Mouse (Mus musculus): ENCODE data around the gene Eif2ak4. TPM values are rescaled to one million over a fixed set of nuclear protein-coding genes. Genes with fewer than 3 reads are reported as not detected.

The Eif2ak4 gene
- polyA plus RNA-seq, 2 experiments, result 3.7 to 6.3 TPM

DNA sequence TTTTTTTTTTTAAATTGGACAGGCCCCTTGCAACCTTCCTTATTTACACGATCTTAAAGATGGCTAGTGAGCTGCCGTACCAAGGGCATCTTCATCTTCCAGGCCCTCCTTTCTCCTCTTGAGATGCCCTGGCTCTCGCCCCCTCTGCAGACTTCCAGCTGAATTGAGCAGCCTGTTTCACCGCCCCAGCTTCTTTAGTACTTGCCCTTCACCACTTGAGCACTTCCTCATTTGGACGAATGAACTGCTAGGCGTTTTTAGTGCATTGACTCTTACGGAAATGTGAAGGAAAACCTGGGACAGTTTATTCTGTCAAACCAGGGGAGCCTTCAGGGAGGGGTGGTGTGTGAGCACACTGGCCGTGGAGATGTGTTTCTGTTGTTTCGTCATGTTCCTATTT is 40.9 kb downstream of the Eif2ak4 start:
- ATAC-seq (ENCODE audit: insufficient read depth) (no peak), DNase-seq (ENCODE audit: low read depth in 3 of 3, low spot score in 3 of 3) (no peak)
- no peaks in the 10 kb centered on the region for H3K4me1 ChIP-seq (replicated peaks; ENCODE audit: control insufficient read depth in 2 of 2, insufficient read depth in 2 of 2, low read length in 1 of 2)
- H3K9me3 ChIP-seq (ENCODE audit: control insufficient read depth, low read length), result no peaks in the 10 kb centered on the region
- no peak overlapping the region for H3K4me2 ChIP-seq (ENCODE audit: low read depth)
- H3K27ac ChIP-seq, result no peak overlapping the region
- no peak overlapping the region for H3K9ac ChIP-seq (replicated peaks)
- TF ChIP-seq CTCF (IDR thresholded peaks at IDR 0.05; ENCODE audit: low read depth), result no peak
- no peak for TF ChIP-seq EP300 (IDR thresholded peaks at IDR 0.05; ENCODE audit: low read depth)
- no peaks in the 10 kb centered on the region for H3K27me3 ChIP-seq (ENCODE audit: control insufficient read depth, insufficient read depth, low read length)
- H3K4me3 ChIP-seq (ENCODE audit: insufficient read depth in 1 of 2, low read depth in 2 of 2, low read length in 2 of 2), result no peak overlapping the region
- H3K36me3 ChIP-seq (replicated peaks; ENCODE audit: control insufficient read depth, insufficient read depth, low read depth), result peaks cover 14% of the 10 kb centered on the region; the same call in 1 of the 2 replicates
- 54% methylated on average over 9 of the region's 9 CpGs for WGBS (ENCODE audit: insufficient replicate concordance)

DNA sequence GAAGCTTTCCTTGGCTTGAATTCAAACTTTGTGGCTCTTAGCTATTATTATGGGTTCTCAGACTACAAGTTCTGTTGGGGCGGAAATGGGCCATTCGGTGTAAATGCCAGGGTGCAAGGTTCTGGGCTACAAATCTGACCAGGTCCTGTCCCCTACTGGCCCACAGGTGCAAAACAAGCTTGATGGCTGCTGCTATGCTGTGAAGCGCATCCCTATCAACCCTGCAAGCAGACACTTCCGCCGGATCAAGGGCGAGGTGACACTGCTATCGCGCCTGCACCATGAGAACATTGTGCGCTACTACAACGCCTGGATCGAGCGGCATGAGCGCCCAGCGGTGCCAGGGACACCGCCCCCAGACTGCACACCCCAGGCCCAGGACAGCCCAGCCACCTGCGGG is 42.2 kb downstream of the Eif2ak4 start:
- Histone ChIP-seq H3K36me3 (replicated peaks; ENCODE audit: control insufficient read depth, insufficient read depth, low read depth) (peaks cover 16% of the 10 kb centered on the region; the same call in 1 of the 2 replicates), H3K27me3 (ENCODE audit: control insufficient read depth, insufficient read depth, low read length) (no peaks in the 10 kb centered on the region), H3K9me3 (ENCODE audit: control insufficient read depth, low read length) (no peaks in the 10 kb centered on the region), H3K4me1 (replicated peaks; ENCODE audit: control insufficient read depth in 2 of 2, insufficient read depth in 2 of 2, low read length in 1 of 2) (no peaks in the 10 kb centered on the region), H3K27ac (no peak overlapping the region), H3K4me2 (ENCODE audit: low read depth) (no peak overlapping the region), H3K9ac (replicated peaks) (no peak overlapping the region), H3K4me3 (ENCODE audit: insufficient read depth in 1 of 2, low read depth in 2 of 2, low read length in 2 of 2) (no peak overlapping the region)
- DNase-seq (ENCODE audit: low read depth in 3 of 3, low spot score in 3 of 3) (no peak), ATAC-seq (ENCODE audit: insufficient read depth) (no peak)
- WGBS (ENCODE audit: insufficient replicate concordance), result 88% methylated on average over 16 of the region's 16 CpGs
- TF ChIP-seq CTCF (IDR thresholded peaks at IDR 0.05; ENCODE audit: low read depth), result no peak
- no peak for TF ChIP-seq EP300 (IDR thresholded peaks at IDR 0.05; ENCODE audit: low read depth)

DNA sequence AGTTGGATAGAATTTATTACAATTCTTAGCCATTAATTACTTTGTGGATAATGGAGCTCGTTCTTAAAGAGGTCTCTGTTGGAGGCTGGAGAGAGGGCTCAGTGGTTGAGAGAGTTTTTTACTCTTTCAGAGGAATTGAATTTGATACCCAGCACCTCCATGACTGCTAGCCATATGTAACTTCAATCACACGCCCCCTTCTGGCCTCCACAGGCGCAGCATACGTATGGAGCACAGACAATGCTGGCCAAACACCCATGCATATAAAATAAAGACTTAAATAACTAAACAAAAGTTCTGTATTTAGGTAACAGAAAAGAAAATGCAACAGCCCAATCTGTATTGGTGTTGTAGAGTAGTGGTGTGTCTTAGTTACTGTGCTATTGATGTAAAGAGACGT is 43.2 kb downstream of the Eif2ak4 start:
- H3K9me3 ChIP-seq (ENCODE audit: control insufficient read depth, low read length), result no peaks in the 10 kb centered on the region
- WGBS (ENCODE audit: insufficient replicate concordance), result 62% methylated on average over 5 of the region's 5 CpGs
- H3K36me3 ChIP-seq (replicated peaks; ENCODE audit: control insufficient read depth, insufficient read depth, low read depth), result peaks cover 16% of the 10 kb centered on the region
- H3K9ac ChIP-seq (replicated peaks), result no peak overlapping the region
- no peak overlapping the region for H3K27ac ChIP-seq
- ATAC-seq (ENCODE audit: insufficient read depth) (no peak), DNase-seq (ENCODE audit: low read depth in 3 of 3, low spot score in 3 of 3) (no peak)
- H3K27me3 ChIP-seq (ENCODE audit: control insufficient read depth, insufficient read depth, low read length), result no peaks in the 10 kb centered on the region
- H3K4me3 ChIP-seq (ENCODE audit: insufficient read depth in 1 of 2, low read depth in 2 of 2, low read length in 2 of 2), result no peak overlapping the region
- TF ChIP-seq CTCF (IDR thresholded peaks at IDR 0.05; ENCODE audit: low read depth), result peak; percentile 61
- no peak for TF ChIP-seq EP300 (IDR thresholded peaks at IDR 0.05; ENCODE audit: low read depth)
- H3K4me1 ChIP-seq (replicated peaks; ENCODE audit: control insufficient read depth in 2 of 2, insufficient read depth in 2 of 2, low read length in 1 of 2), result no peaks in the 10 kb centered on the region
- H3K4me2 ChIP-seq (ENCODE audit: low read depth), result no peak overlapping the region

DNA sequence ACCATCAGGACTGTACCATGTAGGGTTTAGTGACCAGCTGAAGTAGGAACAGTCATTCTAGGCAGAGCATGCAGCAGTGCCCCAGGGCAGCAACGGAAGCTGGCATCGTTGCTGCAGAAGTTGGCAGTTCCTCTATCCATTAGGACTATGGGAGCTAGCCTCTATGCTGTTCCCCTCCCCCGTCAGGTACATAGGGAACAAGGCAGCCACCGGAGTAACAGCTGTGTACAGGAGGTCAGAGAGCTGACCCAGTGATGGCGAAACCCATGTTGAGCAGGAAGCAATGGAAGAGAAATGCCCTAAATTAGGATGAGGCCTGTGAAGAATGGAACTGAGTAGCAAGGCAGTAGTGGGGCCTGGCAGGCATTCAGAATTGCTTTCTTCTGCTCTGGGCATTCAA is 53.8 kb downstream of the Eif2ak4 start:
- TF ChIP-seq EP300 (IDR thresholded peaks at IDR 0.05; ENCODE audit: low read depth) (no peak), CTCF (IDR thresholded peaks at IDR 0.05; ENCODE audit: low read depth) (no peak)
- Histone ChIP-seq H3K27me3 (ENCODE audit: control insufficient read depth, insufficient read depth, low read length) (no peaks in the 10 kb centered on the region), H3K4me2 (ENCODE audit: low read depth) (no peak overlapping the region), H3K27ac (no peak overlapping the region), H3K4me1 (replicated peaks; ENCODE audit: control insufficient read depth in 2 of 2, insufficient read depth in 2 of 2, low read length in 1 of 2) (peaks cover 0 to 2% of the 10 kb centered on the region in 2 experiments; a peak in 1 of 4 replicates), H3K9ac (replicated peaks) (no peak overlapping the region), H3K36me3 (replicated peaks; ENCODE audit: control insufficient read depth, insufficient read depth, low read depth) (peaks cover 4% of the 10 kb centered on the region; the same call in 1 of the 2 replicates), H3K9me3 (ENCODE audit: control insufficient read depth, low read length) (no peaks in the 10 kb centered on the region), H3K4me3 (ENCODE audit: insufficient read depth in 1 of 2, low read depth in 2 of 2, low read length in 2 of 2) (no peak overlapping the region)
- DNase-seq (ENCODE audit: low read depth in 3 of 3, low spot score in 3 of 3) (peak in 1 of 3 experiments; percentile 11), ATAC-seq (ENCODE audit: insufficient read depth) (peak; percentile 45; the same call in 1 of the 2 replicates)
- 72% methylated on average over 5 of the region's 5 CpGs for WGBS (ENCODE audit: insufficient replicate concordance)

DNA sequence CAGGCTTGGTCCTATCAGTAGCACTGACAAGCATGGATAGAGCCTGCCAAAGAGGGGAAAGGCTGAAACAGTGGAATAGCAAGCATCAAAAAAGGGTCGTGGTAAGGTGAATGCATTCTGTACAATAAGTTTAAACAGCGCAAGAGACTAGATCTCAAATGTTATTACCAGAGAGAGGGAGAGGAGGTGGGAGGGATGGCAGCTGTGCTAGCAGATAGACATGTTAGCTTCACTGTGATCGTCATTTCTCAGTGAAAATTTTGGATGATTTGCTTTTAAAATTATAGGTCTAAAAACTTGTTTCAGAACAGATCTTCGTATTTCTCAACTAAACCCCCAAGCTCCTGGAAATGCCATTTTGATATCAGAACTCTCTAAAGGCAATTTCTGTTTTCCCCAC is 54.3 kb downstream of the Eif2ak4 start:
- WGBS (ENCODE audit: insufficient replicate concordance), result 76% methylated on average over 4 of the region's 4 CpGs
- no peak overlapping the region for H3K9ac ChIP-seq (replicated peaks)
- no peak overlapping the region for H3K4me2 ChIP-seq (ENCODE audit: low read depth)
- H3K4me3 ChIP-seq (ENCODE audit: insufficient read depth in 1 of 2, low read depth in 2 of 2, low read length in 2 of 2), result no peak overlapping the region
- H3K9me3 ChIP-seq (ENCODE audit: control insufficient read depth, low read length), result no peaks in the 10 kb centered on the region
- no peak for DNase-seq (ENCODE audit: low read depth in 3 of 3, low spot score in 3 of 3)
- TF ChIP-seq CTCF (IDR thresholded peaks at IDR 0.05; ENCODE audit: low read depth) (no peak), EP300 (IDR thresholded peaks at IDR 0.05; ENCODE audit: low read depth) (no peak)
- H3K27ac ChIP-seq, result no peak overlapping the region
- H3K36me3 ChIP-seq (replicated peaks; ENCODE audit: control insufficient read depth, insufficient read depth, low read depth), result peaks cover 4% of the 10 kb centered on the region; the same call in 1 of the 2 replicates
- H3K4me1 ChIP-seq (replicated peaks; ENCODE audit: control insufficient read depth in 2 of 2, insufficient read depth in 2 of 2, low read length in 1 of 2), result peaks cover 0 to 2% of the 10 kb centered on the region in 2 experiments; a peak in 1 of 4 replicates
- ATAC-seq (ENCODE audit: insufficient read depth), result no peak
- H3K27me3 ChIP-seq (ENCODE audit: control insufficient read depth, insufficient read depth, low read length), result no peaks in the 10 kb centered on the region

Measured in liver, embryonic 14.5 days (tissue).